Mouse (Mus musculus) stomach, embryonic 16.5 days (tissue): Measurements from ENCODE around the gene Disc1. TPM values are rescaled to one million over a fixed set of nuclear protein-coding genes. Genes with fewer than 3 reads are reported as not detected.
A peak's percentile ranks its signal among the peaks of the same experiment; 100 is the strongest.

ENCODE experiments used
- ATAC-seq: fragments of 200-750 bp; cut with Nextera tagmentation; 2 replicates; pipeline ENCODE4 v1.8.0; 2017; ENCODE audit warnings: moderate number of reproducible peaks, moderate TSS enrichment; ENCODE audit not compliant: insufficient read depth, low FRiP score
- H3K27ac ChIP-seq: fragments of 300-500 bp; sonication (generic); 2 replicates; pipeline ENCODE4 v1.5.1; 2014; ENCODE audit warnings: low read length
- H3K27me3 ChIP-seq: fragments of 300-500 bp; sonication (generic); 2 replicates; pipeline ENCODE4 v1.6.1; 2014; ENCODE audit warnings: low read length, control low read depth, mixed read lengths; ENCODE audit not compliant: control insufficient read depth, insufficient read depth
- H3K36me3 ChIP-seq: fragments of 300-500 bp; sonication (generic); 2 replicates; pipeline ENCODE4 v1.6.1; 2014; ENCODE audit warnings: low read length; ENCODE audit not compliant: control insufficient read depth, insufficient read depth
- H3K4me1 ChIP-seq: fragments of 300-500 bp; sonication (generic); 2 replicates; pipeline ENCODE4 v1.6.1; 2014; ENCODE audit warnings: low read length, control low read depth, mixed read lengths; ENCODE audit not compliant: control insufficient read depth, insufficient read depth
- H3K4me2 ChIP-seq: fragments of 300-500 bp; sonication (generic); 2 replicates; pipeline ENCODE4 v1.6.1; 2014; ENCODE audit warnings: low read depth, low read length, mixed read lengths
- H3K4me3 ChIP-seq: fragments of 300-500 bp; sonication (generic); replicated peaks from 2 replicates; pipeline ENCODE4 v1.5.1; 2014; ENCODE audit warnings: mild to moderate bottlenecking, low read length
- H3K9ac ChIP-seq: fragments of 300-500 bp; sonication (generic); 2 replicates; pipeline ENCODE4 v1.6.1; 2014; ENCODE audit warnings: low read length
- H3K9me3 ChIP-seq: fragments of 300-500 bp; sonication (generic); replicated peaks from 2 replicates; pipeline ENCODE4 v1.6.1; 2016; ENCODE audit warnings: low read length, control low read depth; ENCODE audit not compliant: control insufficient read depth
- WGBS: fragments of 180-500 bp; shearing (Covaris S2); extraction: QIAGEN DNeasy Blood & Tissue Kit; methylation state at CpG from one replicate; pipeline ENCODE4 v1.1.7; 2014; 5-methylcytosine and 5-hydroxymethylcytosine counted together
- polyA plus RNA-seq: library from polyadenylated mRNA; unstranded; fragments of >200 nt; fragmentation: Nextera tagmentation; extraction: Ambion mirVana; gene quantifications from 2 replicates; pipeline ENCODE4 v1.2.1, GENCODE M21; 2015

Gene Disc1
- 1.5 TPM in 2 replicates for polyA plus RNA-seq

GRCm38 (mm10) chr8:125053505-125054435 lies at the start of gene Disc1:
Gene Disc1, plus strand, starts transcription at chr8:125054195.
- Histone ChIP-seq H3K4me1 (peaks cover 3% of the 10 kb centered on the region; the same call in 1 of the 2 replicates), H3K4me3 (peak within 1 kb of the TSS; percentile 80), H3K36me3 (no peaks in the 10 kb centered on the region), H3K4me2 (peak within 1 kb of the TSS; percentile 96), H3K9me3 (no peaks in the 10 kb centered on the region), H3K9ac (peak within 1 kb of the TSS; percentile 86), H3K27me3 (peaks cover 20% of the 10 kb centered on the region; the same call in 1 of the 2 replicates), H3K27ac (peak within 1 kb of the TSS; percentile 64)
- WGBS = 2% methylated on average over 65 of the region's 65 CpGs
- peak; percentile 44; the same call in 1 of the 2 replicates for ATAC-seq

GRCm38 (mm10) chr8:125012695-125013627 lies 41.0 kb upstream of the Disc1 start, which contains the start of gene Tsnax:
Gene Tsnax, plus strand, starts transcription at chr8:125012997.
- H3K9me3 ChIP-seq = no peaks in the 10 kb centered on the region
- H3K4me2 ChIP-seq = peak within 1 kb of the TSS; percentile 77
- WGBS = 2% methylated on average over 82 of the region's 84 CpGs
- H3K4me1 ChIP-seq = 0 out of 2 replicates have a peak, but pooled peaks cover 3% of the 10 kb centered on the region
- H3K9ac ChIP-seq = peak within 1 kb of the TSS; percentile 93
- H3K4me3 ChIP-seq = peak within 1 kb of the TSS; percentile 83
- no peaks in the 10 kb centered on the region for H3K27me3 ChIP-seq
- peak; percentile 99 for ATAC-seq
- peaks cover 4% of the 10 kb centered on the region for H3K36me3 ChIP-seq
- peak within 1 kb of the TSS; percentile 85 for H3K27ac ChIP-seq

- H3K4me1 ChIP-seq = no peaks in the 10 kb centered on the region
- no peak overlapping the region for H3K4me2 ChIP-seq
- no peak overlapping the region for H3K27ac ChIP-seq
- no peaks in the 10 kb centered on the region for H3K9me3 ChIP-seq
- H3K4me3 ChIP-seq = no peak overlapping the region
- H3K27me3 ChIP-seq = no peaks in the 10 kb centered on the region
- WGBS = 78% methylated on average over 8 of the region's 8 CpGs
- ATAC-seq = no peak
- H3K36me3 ChIP-seq = peaks cover 14% of the 10 kb centered on the region
- H3K9ac ChIP-seq = no peak overlapping the region
These were observed 29.9 kb upstream of the Disc1 start for GRCm38 (mm10) chr8:125024085-125024484.

GRCm38 (mm10) chr8:125027211-125027610 lies 26.8 kb upstream of the Disc1 start:
- ATAC-seq = no peak
- Histone ChIP-seq H3K4me3 (no peak overlapping the region), H3K36me3 (peaks cover 15% of the 10 kb centered on the region), H3K27ac (peak overlapping the region; percentile 38), H3K9me3 (no peaks in the 10 kb centered on the region), H3K27me3 (no peaks in the 10 kb centered on the region), H3K4me2 (no peak overlapping the region), H3K4me1 (no peaks in the 10 kb centered on the region), H3K9ac (no peak overlapping the region)
- WGBS = 59% methylated on average over 3 of the region's 3 CpGs

GRCm38 (mm10) chr8:125028841-125029240 lies 25.2 kb upstream of the Disc1 start:
- peaks cover 15% of the 10 kb centered on the region for H3K36me3 ChIP-seq
- H3K27ac ChIP-seq = no peak overlapping the region
- ATAC-seq = no peak
- no peak overlapping the region for H3K4me3 ChIP-seq
- H3K27me3 ChIP-seq = no peaks in the 10 kb centered on the region
- no peak overlapping the region for H3K4me2 ChIP-seq
- no peaks in the 10 kb centered on the region for H3K4me1 ChIP-seq
- 90% methylated on average over 5 of the region's 5 CpGs for WGBS
- no peak overlapping the region for H3K9ac ChIP-seq
- H3K9me3 ChIP-seq = no peaks in the 10 kb centered on the region

- Histone ChIP-seq H3K9ac (no peak overlapping the region), H3K27me3 (no peaks in the 10 kb centered on the region), H3K9me3 (no peaks in the 10 kb centered on the region), H3K4me2 (no peak overlapping the region), H3K4me3 (no peak overlapping the region), H3K36me3 (peaks cover 15% of the 10 kb centered on the region), H3K4me1 (no peaks in the 10 kb centered on the region), H3K27ac (no peak overlapping the region)
- ATAC-seq = no peak
- 55% methylated on average over 5 of the region's 5 CpGs for WGBS
These were observed 22.7 kb upstream of the Disc1 start for GRCm38 (mm10) chr8:125031276-125031675.

GRCm38 (mm10) chr8:125034669-125035068 lies 19.3 kb upstream of the Disc1 start:
- Histone ChIP-seq H3K9ac (no peak overlapping the region), H3K27ac (no peak overlapping the region), H3K9me3 (0 out of 2 replicates have a peak, but pooled peaks cover 2% of the 10 kb centered on the region), H3K4me2 (no peak overlapping the region), H3K27me3 (no peaks in the 10 kb centered on the region), H3K4me1 (no peaks in the 10 kb centered on the region), H3K4me3 (no peak overlapping the region), H3K36me3 (peaks cover 12% of the 10 kb centered on the region; the same call in 1 of the 2 replicates)
- 35% methylated on average over 8 of the region's 8 CpGs for WGBS
- ATAC-seq = no peak

- Histone ChIP-seq H3K9ac (no peak overlapping the region), H3K4me2 (no peak overlapping the region), H3K36me3 (peaks cover 19% of the 10 kb centered on the region; the same call in 1 of the 2 replicates), H3K4me1 (no peaks in the 10 kb centered on the region), H3K27ac (no peak overlapping the region), H3K9me3 (peaks cover 3% of the 10 kb centered on the region; the same call in 1 of the 2 replicates), H3K27me3 (no peaks in the 10 kb centered on the region), H3K4me3 (no peak overlapping the region)
- WGBS = 63% methylated on average over 7 of the region's 7 CpGs
- ATAC-seq = peak; percentile 47; the same call in 1 of the 2 replicates
These were observed 16.9 kb upstream of the Disc1 start for GRCm38 (mm10) chr8:125037081-125037480.
